Mouse (Mus musculus) limb, embryonic 15.5 days (tissue): ENCODE data around the gene Aco1. TPM values are rescaled to one million over a fixed set of nuclear protein-coding genes. Genes with fewer than 3 reads are reported as not detected.

Experiments used
- ATAC-seq: fragments of 200-750 bp; cut with Nextera tagmentation; 2 replicates; pipeline ENCODE4 v1.8.0; 2017; ENCODE audit warnings: low read depth, moderate TSS enrichment; ENCODE audit not compliant: insufficient number of reproducible peaks, low FRiP score, low TSS enrichment
- H3K27ac ChIP-seq: fragments of 300-500 bp; sonication (generic); 2 replicates; pipeline ENCODE4 v1.5.1; 2015; ENCODE audit warnings: moderate library complexity, mild to moderate bottlenecking, inconsistent platforms
- H3K27me3 ChIP-seq: fragments of 300-500 bp; sonication (generic); 2 replicates; pipeline ENCODE4 v1.6.1; 2015; ENCODE audit warnings: inconsistent platforms
- H3K36me3 ChIP-seq: fragments of 300-500 bp; sonication (generic); 2 replicates; pipeline ENCODE4 v1.6.1; 2015; ENCODE audit warnings: inconsistent platforms
- H3K4me1 ChIP-seq: fragments of 300-500 bp; sonication (generic); 2 replicates; pipeline ENCODE4 v1.6.1; 2015; ENCODE audit warnings: inconsistent platforms
- H3K4me2 ChIP-seq: fragments of 300-500 bp; sonication (generic); 2 replicates; pipeline ENCODE4 v1.6.1; 2015; ENCODE audit warnings: mild to moderate bottlenecking, inconsistent platforms
- H3K4me3 ChIP-seq: fragments of 300-500 bp; sonication (generic); 2 replicates; pipeline ENCODE4 v1.5.1; 2015; ENCODE audit warnings: mild to moderate bottlenecking, inconsistent platforms
- H3K9ac ChIP-seq: fragments of 300-500 bp; sonication (generic); 2 replicates; pipeline ENCODE4 v1.6.1; 2015; ENCODE audit warnings: inconsistent platforms
- H3K9me3 ChIP-seq: fragments of 300-500 bp; sonication (generic); 2 replicates; pipeline ENCODE4 v1.6.1; 2016; ENCODE audit warnings: inconsistent platforms
- WGBS: fragments of 180-500 bp; shearing (Covaris S2); methylation state at CpG from one replicate; pipeline ENCODE4 v1.1.7; 2015; 5-methylcytosine and 5-hydroxymethylcytosine counted together
- polyA plus RNA-seq: library from polyadenylated mRNA; unstranded; fragments of >200 nt; fragmentation: Nextera tagmentation; extraction: Ambion mirVana; gene quantifications from 2 replicates; pipeline ENCODE4 v1.2.1, GENCODE M21; 2015

Gene Aco1
- polyA plus RNA-seq, 1 experiment from 2014 or later: 40.8 TPM

GRCm38 (mm10) chr4:40221876-40222585 lies 79.2 kb downstream of the Aco1 start:
- 54% methylated on average over 21 of the region's 21 CpGs for WGBS
- H3K9ac ChIP-seq: no peak overlapping the region
- H3K9me3 ChIP-seq: no peaks in the 10 kb centered on the region
- no peak for ATAC-seq
- H3K36me3 ChIP-seq: peaks cover 12% of the 10 kb centered on the region; the same call in 1 of the 2 replicates
- H3K27me3 ChIP-seq: 0 out of 2 replicates have a peak, but pooled peaks cover 5% of the 10 kb centered on the region
- H3K4me1 ChIP-seq: no peaks in the 10 kb centered on the region
- H3K27ac ChIP-seq: no peak overlapping the region
- no peak overlapping the region for H3K4me2 ChIP-seq
- no peak overlapping the region for H3K4me3 ChIP-seq

DNA sequence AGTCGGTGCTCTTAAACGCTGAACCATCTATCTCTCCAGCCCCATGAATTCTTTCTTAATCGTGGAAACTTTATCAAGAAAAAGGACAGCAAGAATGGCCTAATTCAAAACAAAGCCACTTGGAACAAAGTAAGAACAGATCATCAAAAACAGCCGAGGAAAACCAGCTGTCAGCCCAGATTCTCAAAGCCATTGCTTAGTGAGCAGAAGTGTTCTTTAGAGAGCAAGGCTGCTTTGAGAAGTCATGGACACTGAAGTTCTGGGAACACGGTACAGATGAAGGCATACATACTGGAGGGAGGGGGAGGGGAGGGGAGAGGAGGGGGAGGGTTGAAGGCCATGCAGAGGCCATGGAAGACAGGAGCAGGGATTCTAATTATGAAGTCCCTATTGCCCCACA lies 83.2 kb downstream of the Aco1 start:
- Histone ChIP-seq H3K27ac (no peak overlapping the region), H3K4me3 (no peak overlapping the region), H3K9ac (no peak overlapping the region), H3K36me3 (peaks cover 17% of the 10 kb centered on the region; the same call in 1 of the 2 replicates), H3K9me3 (no peaks in the 10 kb centered on the region), H3K27me3 (no peaks in the 10 kb centered on the region), H3K4me2 (no peak overlapping the region), H3K4me1 (no peaks in the 10 kb centered on the region)
- 73% methylated on average over 5 of the region's 5 CpGs for WGBS
- no peak for ATAC-seq

DNA sequence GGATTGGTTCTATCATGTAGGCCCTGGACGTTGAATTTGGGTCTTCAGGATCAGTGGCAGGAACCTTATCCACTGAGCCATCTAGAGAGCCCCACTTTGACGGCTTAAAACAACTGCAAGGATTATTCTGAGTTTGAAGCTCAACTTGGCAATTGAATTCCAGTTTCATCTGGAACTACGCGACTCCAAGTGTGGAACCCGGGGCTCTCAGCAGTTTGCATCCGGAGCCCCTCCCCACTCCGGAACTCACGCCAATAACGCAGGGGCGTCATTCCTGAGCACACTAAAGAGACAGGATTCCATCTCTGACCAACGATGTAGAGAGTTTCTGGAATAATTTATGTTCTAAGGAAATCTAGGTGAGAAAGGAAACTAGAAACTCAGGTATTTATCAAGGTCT lies 84.2 kb downstream of the Aco1 start:
- ATAC-seq: no peak
- no peak overlapping the region for H3K27ac ChIP-seq
- 86% methylated on average over 11 of the region's 11 CpGs for WGBS
- H3K36me3 ChIP-seq: peaks cover 17% of the 10 kb centered on the region; the same call in 1 of the 2 replicates
- H3K4me3 ChIP-seq: no peak overlapping the region
- H3K9me3 ChIP-seq: no peaks in the 10 kb centered on the region
- H3K27me3 ChIP-seq: no peaks in the 10 kb centered on the region
- H3K9ac ChIP-seq: no peak overlapping the region
- no peaks in the 10 kb centered on the region for H3K4me1 ChIP-seq
- H3K4me2 ChIP-seq: no peak overlapping the region

GRCm38 (mm10) chr4:40227886-40228285 lies 85.0 kb downstream of the Aco1 start:
- no peak for ATAC-seq
- H3K36me3 ChIP-seq: peaks cover 14% of the 10 kb centered on the region; the same call in 1 of the 2 replicates

GRCm38 (mm10) chr4:40229723-40230122 lies 86.8 kb downstream of the Aco1 start:
- no peak for ATAC-seq
- 92% methylated on average over 6 of the region's 6 CpGs for WGBS

More at GRCm38 (mm10) chr4:40227886-40228285, 85.0 kb downstream of the Aco1 start:
- Histone ChIP-seq H3K4me3 (no peak overlapping the region), H3K27me3 (no peaks in the 10 kb centered on the region), H3K4me1 (no peaks in the 10 kb centered on the region), H3K27ac (no peak overlapping the region), H3K9me3 (no peaks in the 10 kb centered on the region), H3K4me2 (no peak overlapping the region), H3K9ac (no peak overlapping the region)
- 92% methylated on average over 7 of the region's 7 CpGs for WGBS

GRCm38 (mm10) chr4:40233062-40233664 lies 90.3 kb downstream of the Aco1 start:
- Histone ChIP-seq H3K4me3 (no peak overlapping the region), H3K36me3 (0 out of 2 replicates have a peak, but pooled peaks cover 6% of the 10 kb centered on the region), H3K4me2 (no peak overlapping the region), H3K4me1 (no peaks in the 10 kb centered on the region), H3K9me3 (no peaks in the 10 kb centered on the region), H3K27ac (no peak overlapping the region), H3K27me3 (no peaks in the 10 kb centered on the region), H3K9ac (no peak overlapping the region)
- 83% methylated on average over 7 of the region's 7 CpGs for WGBS
- ATAC-seq: no peak

More at GRCm38 (mm10) chr4:40229723-40230122, 86.8 kb downstream of the Aco1 start:
- Histone ChIP-seq H3K4me2 (no peak overlapping the region), H3K4me3 (no peak overlapping the region), H3K9ac (no peak overlapping the region), H3K27ac (no peak overlapping the region), H3K4me1 (no peaks in the 10 kb centered on the region), H3K36me3 (peaks cover 10% of the 10 kb centered on the region; the same call in 1 of the 2 replicates), H3K9me3 (no peaks in the 10 kb centered on the region), H3K27me3 (no peaks in the 10 kb centered on the region)

GRCm38 (mm10) chr4:40234256-40234655 lies 91.4 kb downstream of the Aco1 start:
- Histone ChIP-seq H3K4me3 (no peak overlapping the region), H3K9ac (no peak overlapping the region), H3K27ac (no peak overlapping the region), H3K4me1 (peaks cover 8% of the 10 kb centered on the region), H3K27me3 (no peaks in the 10 kb centered on the region), H3K9me3 (no peaks in the 10 kb centered on the region), H3K36me3 (0 out of 2 replicates have a peak, but pooled peaks cover 6% of the 10 kb centered on the region), H3K4me2 (no peak overlapping the region)
- 83% methylated on average over 6 of the region's 6 CpGs for WGBS
- no peak for ATAC-seq

- H3K9ac ChIP-seq: no peak overlapping the region
- no peaks in the 10 kb centered on the region for H3K27me3 ChIP-seq
- H3K9me3 ChIP-seq: no peaks in the 10 kb centered on the region
- H3K4me1 ChIP-seq: peaks cover 13% of the 10 kb centered on the region
- no peak overlapping the region for H3K4me2 ChIP-seq
- H3K27ac ChIP-seq: no peak overlapping the region
- ATAC-seq: no peak
- H3K4me3 ChIP-seq: no peak overlapping the region
- WGBS: 69% methylated on average over 4 of the region's 4 CpGs
- 0 out of 2 replicates have a peak, but pooled peaks cover 3% of the 10 kb centered on the region for H3K36me3 ChIP-seq
Observed at GRCm38 (mm10) chr4:40236829-40237228, 93.9 kb downstream of the Aco1 start.

GRCm38 (mm10) chr4:40238483-40239408 lies 95.9 kb downstream of the Aco1 start:
- Histone ChIP-seq H3K9me3 (no peaks in the 10 kb centered on the region), H3K9ac (peak overlapping the region; percentile 43; the same call in 1 of the 2 replicates), H3K4me2 (peak overlapping the region; percentile 72), H3K4me1 (peaks cover 13% of the 10 kb centered on the region), H3K4me3 (peak overlapping the region; percentile 59), H3K27ac (peak overlapping the region; percentile 13), H3K27me3 (no peaks in the 10 kb centered on the region), H3K36me3 (0 out of 2 replicates have a peak, but pooled peaks cover 3% of the 10 kb centered on the region)
- WGBS: 2% methylated on average over 17 of the region's 17 CpGs
- ATAC-seq: peak; percentile 63; the same call in 1 of the 2 replicates

DNA sequence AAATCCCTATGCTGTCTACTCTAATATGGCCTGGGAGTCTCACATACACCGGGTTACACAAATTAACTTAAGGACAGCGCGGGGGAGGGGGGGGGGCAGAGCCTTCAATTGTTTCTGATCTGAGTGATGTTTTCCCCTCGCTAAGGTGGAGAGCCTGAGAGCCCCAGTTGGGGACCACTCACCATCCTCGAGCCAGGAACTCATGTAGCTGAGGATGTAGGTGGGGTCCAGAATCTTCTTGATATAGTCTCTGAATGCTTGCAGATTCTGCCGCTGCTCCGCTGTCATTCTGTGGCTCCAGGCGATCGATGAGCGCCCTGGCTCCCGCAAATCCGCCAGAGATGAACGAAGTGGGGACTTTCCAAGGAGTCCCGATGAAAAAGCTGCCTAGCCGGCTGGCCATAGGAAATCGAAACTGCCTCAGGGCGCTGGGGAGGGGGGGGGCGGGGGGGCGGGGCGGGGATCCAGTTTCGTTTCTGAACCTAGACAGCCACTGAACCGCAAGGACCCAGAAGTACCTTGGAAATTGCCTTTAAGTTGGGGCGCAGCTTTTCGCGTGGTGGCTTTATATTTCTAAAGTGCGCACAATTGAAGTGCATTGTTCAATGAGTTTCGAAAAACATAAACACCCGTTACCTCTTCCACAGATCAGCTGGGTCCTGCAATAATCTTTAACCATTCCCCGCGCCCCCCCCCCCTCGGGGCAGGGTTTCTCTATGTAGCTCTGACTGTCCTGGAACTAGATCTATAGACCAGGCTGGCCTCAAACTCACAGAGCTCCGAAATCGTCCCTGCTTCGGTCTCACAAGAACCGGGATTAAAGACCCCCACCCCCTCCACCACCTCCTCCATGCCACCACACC lies 96.8 kb downstream of the Aco1 start, which contains the start of gene Ddx58:
Gene Ddx58, minus strand, starts transcription at position 420 of the 863 bp plus-strand sequence.
- H3K27me3 ChIP-seq: no peaks in the 10 kb centered on the region
- WGBS: 1% methylated on average over 34 of the region's 35 CpGs
- H3K27ac ChIP-seq: peak within 1 kb of the TSS; percentile 72
- H3K4me3 ChIP-seq: peak within 1 kb of the TSS; percentile 59
- H3K4me2 ChIP-seq: peak within 1 kb of the TSS; percentile 72
- H3K9ac ChIP-seq: peak within 1 kb of the TSS; percentile 43
- peak; percentile 30; the same call in 1 of the 2 replicates for ATAC-seq
- H3K9me3 ChIP-seq: no peaks in the 10 kb centered on the region
- peaks cover 13% of the 10 kb centered on the region for H3K4me1 ChIP-seq
- H3K36me3 ChIP-seq: 0 out of 2 replicates have a peak, but pooled peaks cover 1% of the 10 kb centered on the region
